Mouse (Mus musculus) heart, embryonic 13.5 days (tissue): ENCODE measurements around the gene Lpo. TPM values are rescaled to one million over a fixed set of nuclear protein-coding genes. Genes with fewer than 3 reads are reported as not detected.

Experiments
- ATAC-seq: fragments of 200-750 bp; cut with Nextera tagmentation; 2 replicates; pipeline ENCODE4 v1.8.0; 2017; ENCODE audit warnings: moderate TSS enrichment; ENCODE audit not compliant: insufficient number of reproducible peaks, low FRiP score, low TSS enrichment; ENCODE audit errors: extremely low read depth
- H3K27ac ChIP-seq: fragments of 300-500 bp; sonication (generic); replicated peaks from 2 replicates; pipeline ENCODE4 v1.5.1; 2015; ENCODE audit warnings: moderate library complexity, mild to moderate bottlenecking, inconsistent platforms
- H3K27me3 ChIP-seq: fragments of 300-500 bp; sonication (generic); replicated peaks from 2 replicates; pipeline ENCODE4 v1.6.1; 2015; ENCODE audit warnings: mild to moderate bottlenecking, inconsistent platforms
- H3K36me3 ChIP-seq: fragments of 300-500 bp; sonication (generic); 2 replicates; pipeline ENCODE4 v1.6.1; 2015; ENCODE audit warnings: mild to moderate bottlenecking, inconsistent platforms
- H3K4me1 ChIP-seq: fragments of 300-500 bp; sonication (generic); 2 replicates; pipeline ENCODE4 v1.6.1; 2015; ENCODE audit warnings: inconsistent platforms
- H3K4me2 ChIP-seq: fragments of 300-500 bp; sonication (generic); 2 replicates; pipeline ENCODE4 v1.6.1; 2015; ENCODE audit warnings: inconsistent platforms, mild to moderate bottlenecking, moderate library complexity
- H3K4me3 ChIP-seq: fragments of 300-500 bp; sonication (generic); 2 replicates; pipeline ENCODE4 v1.5.1; 2015; ENCODE audit warnings: moderate library complexity, mild to moderate bottlenecking, inconsistent platforms
- H3K9ac ChIP-seq: fragments of 300-500 bp; sonication (generic); 2 replicates; pipeline ENCODE4 v1.6.1; 2015; ENCODE audit warnings: inconsistent platforms, mild to moderate bottlenecking, moderate library complexity
- H3K9me3 ChIP-seq: fragments of 300-500 bp; sonication (generic); 2 replicates; pipeline ENCODE4 v1.6.1; 2016; ENCODE audit warnings: inconsistent platforms
- WGBS: fragments of 180-500 bp; shearing (Covaris S2); methylation state at CpG from one replicate; pipeline ENCODE4 v1.1.7; 2015; ENCODE audit warnings: mixed read lengths; 5-methylcytosine and 5-hydroxymethylcytosine counted together
- microRNA counts: library from miRNA; unstranded; fragments of <30 nt; microRNA quantifications from one replicate; lab custom pipeline; 2016
- microRNA-seq: library from miRNA; unstranded; fragments of <30 nt; microRNA quantifications from one replicate; pipeline ENCODE4, GENCODE M21; 2016
- polyA plus RNA-seq: library from polyadenylated mRNA; unstranded; fragments of >200 nt; fragmentation: Nextera tagmentation; extraction: Ambion mirVana; gene quantifications from 2 replicates; pipeline ENCODE4 v1.2.1, GENCODE M21; 2015

The Lpo gene
- polyA plus RNA-seq, 1 experiment from 2014 or later = not detected

DNA sequence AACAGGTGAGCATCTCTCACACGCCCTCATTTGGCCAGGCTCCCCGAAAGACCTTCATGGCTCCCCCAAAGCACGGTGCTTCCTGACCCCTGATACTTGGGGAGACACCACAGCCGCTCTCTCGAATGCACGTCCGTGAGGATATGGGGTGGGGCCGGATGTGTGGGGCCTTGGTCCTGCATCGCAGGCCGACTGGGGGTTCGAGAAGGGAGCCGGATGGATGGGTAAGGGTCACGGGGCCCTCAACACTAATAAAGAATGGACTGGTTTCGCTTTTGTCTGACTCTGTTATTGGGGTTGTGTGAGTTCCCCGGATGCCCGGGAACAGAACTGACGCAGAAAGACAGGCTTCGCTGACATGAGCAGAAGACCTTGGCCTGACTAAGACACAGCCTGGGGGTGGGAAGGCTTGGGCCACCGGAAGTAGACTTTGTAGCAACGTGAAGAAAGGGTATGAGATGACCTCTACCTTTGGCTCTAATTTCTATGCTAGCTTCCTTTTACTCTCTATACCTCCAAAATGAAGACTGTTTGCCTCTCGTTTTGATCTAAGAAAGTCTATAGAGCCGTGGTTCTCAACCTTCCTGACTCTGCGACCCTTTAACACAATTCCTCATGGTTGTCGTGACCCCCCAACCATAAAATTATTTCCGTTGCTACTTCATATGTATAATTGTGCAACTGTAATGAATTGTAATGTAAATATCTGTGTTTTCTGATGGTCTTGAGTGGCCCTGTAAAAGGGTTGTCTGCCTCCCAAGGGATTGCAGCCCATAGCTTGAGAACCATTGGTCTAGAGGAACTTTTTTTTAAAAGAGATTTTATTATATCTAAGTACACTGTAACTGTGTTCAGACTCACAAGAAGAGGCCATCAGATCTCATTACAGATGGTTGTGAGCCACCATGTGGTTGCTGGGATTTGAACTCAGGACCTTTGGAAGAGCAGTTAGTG, 70.8 kb downstream of the Lpo start:
- Histone ChIP-seq H3K27ac (peak overlapping the region; percentile 38; the same call in 1 of the 2 replicates), H3K4me3 (peak overlapping the region; percentile 38), H3K36me3 (no peaks in the 10 kb centered on the region), H3K4me1 (peaks cover 5% of the 10 kb centered on the region), H3K9ac (no peak overlapping the region; the same call in 1 of the 2 replicates), H3K9me3 (no peaks in the 10 kb centered on the region), H3K4me2 (peak overlapping the region; percentile 43), H3K27me3 (peaks cover 42% of the 10 kb centered on the region)
- WGBS = 72% methylated on average over 25 of the region's 25 CpGs
- no peak for ATAC-seq

MicroRNAs encoded within 50 kb of the gene (microRNA counts, 519-probe panel; counts per million panel counts)
- microRNA mmu-miR-142-3p (lab: Ali Mortazavi, UCI) (5,708 counts per million, percentile 91 among the panel's probes with 10 or more counts), microRNA mmu-miR-142-5p (lab: Ali Mortazavi, UCI) (5,060 counts per million, percentile 86 among the panel's probes with 10 or more counts)

Small RNA genes within 50 kb of the gene (microRNA-seq; reads per million reads assigned to microRNA genes)
- gene Mir142 = not detected
- not detected for gene Mir142b

Other genes with a start within 250 kb of the Lpo start
- 14.1 and 14.7 TPM in 2 replicates for gene Mtmr4, start 236.1 kb downstream of the Lpo start, polyA plus RNA-seq
- gene Hsf5, start 211.1 kb downstream of the Lpo start, polyA plus RNA-seq = 0.05 and 0.13 TPM in 2 replicates
- gene Rnf43, start 165.6 kb downstream of the Lpo start, polyA plus RNA-seq = 1.3 and 1.6 TPM in 2 replicates
- 104 and 115 TPM in 2 replicates for gene Supt4a, start 90.7 kb downstream of the Lpo start, polyA plus RNA-seq
- 0.47 and 0.51 TPM in 2 replicates for gene Tspoap1, start 67.7 kb downstream of the Lpo start, polyA plus RNA-seq
- gene Mpo, start 34.7 kb downstream of the Lpo start, polyA plus RNA-seq = 2.1 and 8.2 TPM in 2 replicates
- gene Mks1, start 24.9 kb upstream of the Lpo start, polyA plus RNA-seq = 7.0 and 8.3 TPM in 2 replicates
- 0.15 TPM in 2 replicates for gene Epx, start 47.2 kb upstream of the Lpo start, polyA plus RNA-seq
- not detected in 2 replicates for gene Olfr462, start 64.0 kb upstream of the Lpo start, polyA plus RNA-seq
- not detected in 2 replicates for gene Olfr463, start 69.1 kb upstream of the Lpo start, polyA plus RNA-seq
- not detected in 2 replicates for gene Olfr464, start 92.7 kb upstream of the Lpo start, polyA plus RNA-seq
- 19.1 and 19.7 TPM in 2 replicates for gene Dynll2, start 159.2 kb upstream of the Lpo start, polyA plus RNA-seq
- 170 and 175 TPM in 2 replicates for gene Srsf1, start 219.1 kb upstream of the Lpo start, polyA plus RNA-seq
- 21.9 and 22.1 TPM in 2 replicates for gene Vezf1, start 240.0 kb upstream of the Lpo start, polyA plus RNA-seq